Mouse (Mus musculus): ENCODE results near the gene Catsper3. TPM values are rescaled to one million over a fixed set of nuclear protein-coding genes. Genes with fewer than 3 reads are reported as not detected.

The Catsper3 gene
- polyA plus RNA-seq, 1 experiment from 2014 or later = not detected

DNA sequence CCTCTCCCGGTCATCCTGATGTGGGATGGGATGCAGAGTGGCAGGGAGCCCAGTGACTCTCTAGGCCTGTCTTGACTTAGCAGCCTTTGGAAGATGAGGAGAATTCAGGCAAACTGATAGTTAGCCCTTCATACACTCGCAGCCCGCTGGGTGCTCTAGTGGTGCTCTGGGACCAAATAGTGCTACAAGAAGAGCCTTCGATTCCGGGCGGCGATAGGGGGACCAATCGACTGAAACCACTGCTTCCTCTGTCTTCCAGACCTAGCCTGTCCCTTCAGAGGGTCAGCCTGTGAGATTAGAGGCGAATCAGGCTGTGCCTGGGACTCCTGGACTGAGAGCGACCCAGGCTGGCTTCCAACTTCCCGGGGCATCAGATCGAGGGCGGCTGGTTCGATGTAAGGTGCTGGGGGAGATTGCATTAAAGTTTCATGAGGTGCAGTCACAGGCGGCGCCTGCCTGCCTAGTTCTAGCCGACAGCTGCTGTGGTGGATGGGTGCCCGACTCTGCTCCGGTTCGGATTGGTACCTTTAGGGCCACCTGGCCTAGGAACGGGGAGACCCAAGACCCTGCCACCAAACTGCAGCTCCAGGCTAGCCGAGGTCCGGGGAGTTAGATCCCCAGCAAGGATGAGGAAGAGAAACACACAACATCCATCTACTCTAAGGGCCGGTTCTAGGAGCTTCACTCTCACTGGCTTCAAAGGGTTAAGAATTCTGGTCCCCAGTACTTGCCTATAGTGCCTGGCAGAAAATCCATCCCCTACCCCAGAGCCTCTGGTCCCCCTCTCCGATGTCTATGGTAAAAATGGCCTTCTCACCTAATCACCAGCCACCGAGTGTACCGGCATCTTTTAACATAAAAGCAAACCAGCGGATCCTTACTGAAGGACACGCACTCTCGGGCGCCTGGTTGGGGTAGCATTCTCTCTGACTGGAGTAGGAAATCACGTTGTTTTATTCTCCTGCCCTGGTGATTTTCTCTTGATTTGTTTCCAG, 52.7 kb downstream of the Catsper3 start:
- Histone ChIP-seq H3K36me3 (ENCODE audit: control insufficient read depth, insufficient read depth, low read length) (no peaks in the 10 kb centered on the region), H3K4me3 (ENCODE audit: low read length) (no peak overlapping the region), H3K9ac (ENCODE audit: low read depth, low read length) (no peak overlapping the region), H3K4me1 (ENCODE audit: control insufficient read depth, insufficient read depth, low read length) (peaks cover 8% of the 10 kb centered on the region), H3K27me3 (replicated peaks; ENCODE audit: control insufficient read depth, insufficient read depth, low read length) (peaks cover 82% of the 10 kb centered on the region), H3K9me3 (ENCODE audit: control insufficient read depth, low read length) (no peaks in the 10 kb centered on the region), H3K27ac (ENCODE audit: low read length) (no peak overlapping the region), H3K4me2 (ENCODE audit: low read depth, low read length) (no peak overlapping the region)
- WGBS = 19% methylated on average over 32 of the region's 32 CpGs
- ATAC-seq = no peak

DNA sequence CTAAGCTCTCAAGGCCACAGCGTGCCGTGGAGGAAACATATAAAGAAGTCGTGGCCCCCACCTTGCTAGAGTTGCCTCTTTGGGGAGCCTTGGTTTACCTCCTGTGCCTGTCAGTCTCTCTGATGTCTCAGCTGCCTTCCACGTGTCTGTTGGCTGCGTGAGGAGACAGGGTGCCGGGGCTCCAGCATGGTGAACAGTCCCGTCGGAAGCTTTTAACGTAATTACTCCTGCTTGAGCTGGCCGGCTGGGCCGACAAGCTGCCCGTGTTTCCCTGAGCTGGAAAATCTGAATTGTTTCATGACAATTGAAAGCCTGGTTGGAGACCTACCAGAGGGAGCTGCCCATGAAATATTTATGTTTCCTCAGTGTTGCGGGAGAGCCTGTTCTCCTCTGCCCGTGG, 55.9 kb downstream of the Catsper3 start:
- Histone ChIP-seq H3K9ac (ENCODE audit: low read depth, low read length) (no peak overlapping the region), H3K4me2 (ENCODE audit: low read depth, low read length) (no peak overlapping the region), H3K36me3 (ENCODE audit: control insufficient read depth, insufficient read depth, low read length) (no peaks in the 10 kb centered on the region), H3K27me3 (replicated peaks; ENCODE audit: control insufficient read depth, insufficient read depth, low read length) (peaks cover 62% of the 10 kb centered on the region), H3K27ac (ENCODE audit: low read length) (no peak overlapping the region), H3K9me3 (ENCODE audit: control insufficient read depth, low read length) (peaks cover 5% of the 10 kb centered on the region), H3K4me3 (ENCODE audit: low read length) (no peak overlapping the region), H3K4me1 (ENCODE audit: control insufficient read depth, insufficient read depth, low read length) (peaks cover 8% of the 10 kb centered on the region)
- ATAC-seq = no peak
- 47% methylated on average over 14 of the region's 14 CpGs for WGBS

DNA sequence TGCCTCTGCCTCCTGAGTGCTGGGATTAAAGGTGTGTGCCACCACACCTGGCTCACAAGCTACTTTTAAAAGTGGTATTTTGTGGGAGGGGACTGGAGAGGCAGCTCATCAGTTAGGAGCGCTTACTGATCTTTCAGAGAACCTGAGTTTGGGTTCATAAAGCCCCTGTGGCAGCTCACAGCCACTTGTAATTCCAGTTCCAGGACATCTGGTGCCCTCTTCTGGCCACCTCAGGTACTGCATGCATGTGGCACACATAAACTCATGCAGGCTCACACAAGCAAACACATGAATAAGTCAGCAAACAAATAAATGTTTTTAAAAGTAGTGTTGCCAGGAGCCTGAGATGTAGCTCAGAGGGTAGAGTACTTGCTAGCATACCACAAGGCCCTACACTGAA, 59.3 kb downstream of the Catsper3 start:
- Histone ChIP-seq H3K9ac (ENCODE audit: low read depth, low read length) (no peak overlapping the region), H3K36me3 (ENCODE audit: control insufficient read depth, insufficient read depth, low read length) (no peaks in the 10 kb centered on the region), H3K9me3 (ENCODE audit: control insufficient read depth, low read length) (peaks cover 5% of the 10 kb centered on the region), H3K27me3 (replicated peaks; ENCODE audit: control insufficient read depth, insufficient read depth, low read length) (peaks cover 41% of the 10 kb centered on the region), H3K4me3 (ENCODE audit: low read length) (no peak overlapping the region), H3K27ac (ENCODE audit: low read length) (no peak overlapping the region), H3K4me2 (ENCODE audit: low read depth, low read length) (no peak overlapping the region), H3K4me1 (ENCODE audit: control insufficient read depth, insufficient read depth, low read length) (peaks cover 21% of the 10 kb centered on the region)
- 94% methylated on average over 1 of the region's 1 CpGs for WGBS
- ATAC-seq = no peak

DNA sequence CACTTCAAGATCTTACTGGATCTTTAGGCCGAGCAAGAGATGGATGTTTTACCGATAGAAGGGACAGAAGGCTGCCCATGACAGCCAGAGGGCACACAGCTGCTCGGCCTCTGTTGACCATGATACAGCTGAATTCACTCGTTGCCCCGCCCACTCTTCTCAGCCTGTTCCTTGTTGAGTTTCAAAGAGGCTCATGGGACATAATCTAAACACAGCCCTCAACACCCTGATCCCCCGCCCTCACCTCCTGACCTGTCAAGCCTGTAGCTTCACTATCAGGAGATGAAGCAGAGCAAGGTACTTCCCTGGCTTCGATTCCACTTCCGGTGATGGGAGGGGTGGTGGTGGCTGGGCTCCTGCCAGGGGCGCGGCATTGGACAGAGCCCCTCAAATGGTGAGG, 63.4 kb downstream of the Catsper3 start:
- Histone ChIP-seq H3K9me3 (ENCODE audit: control insufficient read depth, low read length) (peaks cover 5% of the 10 kb centered on the region), H3K4me1 (ENCODE audit: control insufficient read depth, insufficient read depth, low read length) (peaks cover 27% of the 10 kb centered on the region), H3K27ac (ENCODE audit: low read length) (no peak overlapping the region), H3K4me3 (ENCODE audit: low read length) (peak overlapping the region; percentile 14; the same call in 1 of the 2 replicates), H3K36me3 (ENCODE audit: control insufficient read depth, insufficient read depth, low read length) (no peaks in the 10 kb centered on the region), H3K9ac (ENCODE audit: low read depth, low read length) (peak overlapping the region; percentile 15; the same call in 1 of the 2 replicates), H3K4me2 (ENCODE audit: low read depth, low read length) (peak overlapping the region; percentile 41), H3K27me3 (replicated peaks; ENCODE audit: control insufficient read depth, insufficient read depth, low read length) (peaks cover 13% of the 10 kb centered on the region; the same call in 1 of the 2 replicates)
- peak; percentile 45 for ATAC-seq
- 15% methylated on average over 10 of the region's 10 CpGs for WGBS

DNA sequence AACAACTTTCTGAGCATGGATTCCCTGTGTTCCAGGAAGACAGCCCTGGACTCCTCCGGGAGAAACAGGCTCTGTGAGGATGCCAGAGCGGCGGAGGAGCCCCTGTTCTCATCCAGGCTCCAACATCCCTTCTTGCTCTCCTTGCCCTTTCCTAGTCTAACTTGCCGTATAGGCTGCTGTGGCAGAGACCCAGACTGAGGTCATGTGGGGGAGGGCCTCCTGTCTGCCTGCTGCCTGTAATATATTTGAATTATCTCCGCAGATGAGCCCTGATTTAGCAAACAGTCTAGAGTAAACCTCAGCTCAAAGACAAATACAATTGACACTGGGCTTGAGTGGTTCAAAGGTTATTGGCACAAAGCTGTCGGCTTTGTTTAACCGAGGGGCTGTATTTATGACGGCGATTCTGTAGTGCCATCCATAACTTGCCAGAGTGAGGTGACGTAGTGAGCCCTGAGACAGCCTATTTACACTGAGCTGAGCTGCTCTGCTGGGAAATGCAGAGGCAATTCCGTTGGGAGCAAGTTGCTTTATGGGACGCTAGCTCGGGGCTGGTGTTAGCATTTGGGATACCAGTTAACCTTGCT, 64.3 kb downstream of the Catsper3 start:
- H3K4me1 ChIP-seq (ENCODE audit: control insufficient read depth, insufficient read depth, low read length) = peaks cover 27% of the 10 kb centered on the region
- ATAC-seq = peak; percentile 82
- H3K9me3 ChIP-seq (ENCODE audit: control insufficient read depth, low read length) = peaks cover 3% of the 10 kb centered on the region
- no peaks in the 10 kb centered on the region for H3K36me3 ChIP-seq (ENCODE audit: control insufficient read depth, insufficient read depth, low read length)
- H3K4me2 ChIP-seq (ENCODE audit: low read depth, low read length) = 0 out of 2 replicates have a peak overlapping the region, but pooled peaks have one; percentile 7
- 17% methylated on average over 13 of the region's 13 CpGs for WGBS
- peak overlapping the region; percentile 11; the same call in 1 of the 2 replicates for H3K9ac ChIP-seq (ENCODE audit: low read depth, low read length)
- no peak overlapping the region for H3K4me3 ChIP-seq (ENCODE audit: low read length)
- H3K27me3 ChIP-seq (replicated peaks; ENCODE audit: control insufficient read depth, insufficient read depth, low read length) = peaks cover 13% of the 10 kb centered on the region; the same call in 1 of the 2 replicates
- H3K27ac ChIP-seq (ENCODE audit: low read length) = 0 out of 2 replicates have a peak overlapping the region, but pooled peaks have one; percentile 1

DNA sequence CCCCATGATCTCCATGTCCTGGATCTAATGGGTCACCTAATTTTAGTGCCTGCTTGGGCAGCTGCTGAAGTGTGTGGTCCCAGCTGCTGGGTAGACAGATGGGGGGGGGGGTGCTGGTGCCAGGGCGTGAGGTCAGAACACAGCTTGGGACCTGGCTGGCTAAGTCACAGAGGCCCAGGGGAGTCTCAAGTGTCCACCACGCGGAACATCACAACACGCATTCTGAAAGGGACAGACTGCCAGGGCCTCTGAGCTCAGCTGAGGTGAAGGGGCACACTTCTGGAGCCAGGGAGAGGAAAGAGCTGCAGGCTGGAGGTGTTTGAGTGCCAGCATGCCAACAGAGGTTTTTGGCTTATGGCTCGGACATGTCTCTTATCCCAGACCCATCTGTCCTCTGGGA, 66.4 kb downstream of the Catsper3 start:
- H3K27me3 ChIP-seq (replicated peaks; ENCODE audit: control insufficient read depth, insufficient read depth, low read length) = peaks cover 7% of the 10 kb centered on the region; the same call in 1 of the 2 replicates
- no peaks in the 10 kb centered on the region for H3K9me3 ChIP-seq (ENCODE audit: control insufficient read depth, low read length)
- 84% methylated on average over 5 of the region's 5 CpGs for WGBS
- no peak overlapping the region for H3K4me3 ChIP-seq (ENCODE audit: low read length)
- H3K36me3 ChIP-seq (ENCODE audit: control insufficient read depth, insufficient read depth, low read length) = no peaks in the 10 kb centered on the region
- H3K4me1 ChIP-seq (ENCODE audit: control insufficient read depth, insufficient read depth, low read length) = peaks cover 27% of the 10 kb centered on the region
- no peak for ATAC-seq
- H3K27ac ChIP-seq (ENCODE audit: low read length) = no peak overlapping the region
- no peak overlapping the region for H3K9ac ChIP-seq (ENCODE audit: low read depth, low read length)
- H3K4me2 ChIP-seq (ENCODE audit: low read depth, low read length) = no peak overlapping the region

DNA sequence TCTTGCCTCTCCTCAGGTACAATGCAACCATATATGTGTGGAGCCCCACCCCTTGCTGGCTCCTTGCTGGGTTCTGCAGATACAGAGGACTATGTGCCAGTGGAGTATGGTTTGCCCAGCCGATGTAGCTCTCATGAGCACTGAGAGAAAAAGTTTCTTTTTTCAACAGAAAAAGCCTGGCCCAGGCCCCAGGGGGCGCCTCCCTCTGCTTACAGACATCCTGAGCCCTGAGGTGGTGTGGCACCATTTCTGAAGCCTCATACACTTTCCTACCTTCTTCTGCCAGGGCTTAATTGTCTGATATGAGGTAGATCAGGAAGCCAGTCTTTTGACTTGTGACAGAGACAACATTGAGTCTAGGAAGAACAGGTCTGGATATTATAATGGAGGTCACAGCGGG, 67.8 kb downstream of the Catsper3 start:
- Histone ChIP-seq H3K27ac (ENCODE audit: low read length) (no peak overlapping the region), H3K4me2 (ENCODE audit: low read depth, low read length) (no peak overlapping the region), H3K9me3 (ENCODE audit: control insufficient read depth, low read length) (no peaks in the 10 kb centered on the region), H3K9ac (ENCODE audit: low read depth, low read length) (no peak overlapping the region), H3K4me3 (ENCODE audit: low read length) (no peak overlapping the region), H3K36me3 (ENCODE audit: control insufficient read depth, insufficient read depth, low read length) (no peaks in the 10 kb centered on the region), H3K27me3 (replicated peaks; ENCODE audit: control insufficient read depth, insufficient read depth, low read length) (peaks cover 2% of the 10 kb centered on the region; the same call in 1 of the 2 replicates), H3K4me1 (ENCODE audit: control insufficient read depth, insufficient read depth, low read length) (peaks cover 21% of the 10 kb centered on the region)
- WGBS = 58% methylated on average over 3 of the region's 3 CpGs
- no peak for ATAC-seq

DNA sequence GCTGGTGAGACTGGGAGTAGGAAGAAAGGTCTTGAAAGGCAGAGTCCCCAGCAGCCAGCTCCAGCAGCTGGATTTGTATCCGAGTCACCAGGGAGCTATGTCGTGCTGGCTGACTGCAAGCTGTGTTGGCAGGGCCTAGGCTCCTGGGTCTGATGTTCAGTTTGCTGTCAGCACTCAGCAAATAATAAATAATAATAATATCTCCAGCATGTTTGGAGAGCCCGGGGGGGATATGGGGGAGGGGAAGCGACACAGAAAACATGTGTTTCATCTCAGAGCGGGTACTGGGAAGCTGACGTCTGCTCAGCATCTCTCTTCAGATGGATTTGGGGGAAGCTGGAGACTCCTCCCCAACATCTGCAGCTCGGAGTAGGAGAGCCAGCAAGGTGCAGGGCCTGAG, 71.4 kb downstream of the Catsper3 start:
- Histone ChIP-seq H3K36me3 (ENCODE audit: control insufficient read depth, insufficient read depth, low read length) (no peaks in the 10 kb centered on the region), H3K9ac (ENCODE audit: low read depth, low read length) (no peak overlapping the region), H3K27ac (ENCODE audit: low read length) (no peak overlapping the region), H3K4me2 (ENCODE audit: low read depth, low read length) (no peak overlapping the region), H3K9me3 (ENCODE audit: control insufficient read depth, low read length) (no peaks in the 10 kb centered on the region), H3K27me3 (replicated peaks; ENCODE audit: control insufficient read depth, insufficient read depth, low read length) (no peaks in the 10 kb centered on the region), H3K4me3 (ENCODE audit: low read length) (no peak overlapping the region), H3K4me1 (ENCODE audit: control insufficient read depth, insufficient read depth, low read length) (no peaks in the 10 kb centered on the region)
- 0 out of 2 replicates have a peak, but pooled peaks have one; percentile 28 for ATAC-seq
- 53% methylated on average over 7 of the region's 7 CpGs for WGBS

DNA sequence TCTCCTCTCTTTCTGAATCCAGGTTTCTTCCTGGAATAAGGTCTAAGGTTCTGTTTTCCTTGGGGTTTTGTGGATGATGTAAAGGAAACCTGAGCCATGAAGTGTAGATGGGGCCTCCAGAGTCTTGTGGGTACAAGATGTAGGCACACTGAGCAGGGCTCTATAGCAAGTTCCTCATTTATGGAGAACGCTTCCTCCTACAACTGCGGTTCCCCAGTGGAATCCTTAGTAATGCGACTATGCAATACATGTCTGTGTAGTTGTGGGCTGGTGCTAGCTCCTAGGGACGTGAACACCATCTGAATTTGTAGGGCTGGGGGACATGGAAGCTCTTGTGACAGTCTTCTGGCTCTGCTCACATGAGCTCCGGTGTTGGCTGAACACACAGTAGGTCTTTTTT, 74.1 kb downstream of the Catsper3 start:
- no peak overlapping the region for H3K9ac ChIP-seq (ENCODE audit: low read depth, low read length)
- H3K4me1 ChIP-seq (ENCODE audit: control insufficient read depth, insufficient read depth, low read length) = no peaks in the 10 kb centered on the region
- no peak overlapping the region for H3K27ac ChIP-seq (ENCODE audit: low read length)
- 90% methylated on average over 5 of the region's 5 CpGs for WGBS
- H3K4me3 ChIP-seq (ENCODE audit: low read length) = no peak overlapping the region
- H3K27me3 ChIP-seq (replicated peaks; ENCODE audit: control insufficient read depth, insufficient read depth, low read length) = no peaks in the 10 kb centered on the region
- no peaks in the 10 kb centered on the region for H3K36me3 ChIP-seq (ENCODE audit: control insufficient read depth, insufficient read depth, low read length)
- no peaks in the 10 kb centered on the region for H3K9me3 ChIP-seq (ENCODE audit: control insufficient read depth, low read length)
- no peak overlapping the region for H3K4me2 ChIP-seq (ENCODE audit: low read depth, low read length)
- no peak for ATAC-seq
